Mouse (Mus musculus) heart, adult 9 months (tissue): ENCODE results near the gene Ugt1a7c.

Experiments
- DNase-seq, 2 experiments: peaks; one replicate each; pipeline ENCODE4 v3.0.0; 2022; ENCODE audit warnings: low spot score in 2 of 2

The Ugt1a7c gene

DNA sequence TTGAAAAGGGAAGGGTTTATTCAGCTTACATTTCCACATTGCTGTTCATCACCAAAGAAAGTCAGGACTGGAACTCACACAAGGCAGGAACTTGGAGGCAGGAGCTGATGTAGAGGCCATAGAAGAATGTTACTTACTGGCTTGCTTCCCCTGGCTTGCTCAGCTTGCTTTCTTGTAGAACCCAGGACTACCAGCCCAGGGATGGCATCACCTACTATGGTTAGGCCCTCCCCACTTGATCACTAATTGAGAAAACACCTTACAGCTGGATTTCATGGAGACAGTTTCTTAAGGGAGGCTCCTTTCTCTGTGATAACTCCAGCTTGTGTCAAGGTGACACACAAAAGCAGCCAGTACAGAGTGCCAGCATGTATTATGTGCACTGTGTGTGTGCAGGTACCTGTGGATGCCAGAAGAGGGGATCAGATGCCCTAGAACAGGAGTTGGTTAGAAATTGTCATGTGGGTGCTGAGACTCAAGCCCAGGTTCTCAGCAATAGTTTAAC, 128.2 kb downstream of the Ugt1a7c start:
- peak; percentile 11 to 14 for DNase-seq

DNA sequence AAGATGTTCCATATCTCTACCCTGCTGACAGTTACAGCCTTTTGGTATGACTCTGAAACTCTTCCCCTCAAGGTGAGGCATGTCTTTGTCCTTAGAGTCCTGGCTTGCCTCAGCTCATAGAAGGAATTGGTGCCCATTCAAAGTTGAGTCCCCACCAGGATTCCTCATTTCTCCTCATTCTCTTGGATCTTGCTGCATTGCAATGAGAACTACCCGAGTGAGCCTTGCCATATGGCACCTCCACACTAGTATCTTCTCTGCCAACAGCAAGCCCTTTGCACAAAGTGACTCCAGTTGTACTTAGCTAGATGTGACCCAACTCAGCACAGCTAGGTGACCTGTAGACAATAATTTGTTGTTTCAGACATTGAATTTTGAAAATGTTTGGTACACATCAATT, 128.7 kb downstream of the Ugt1a7c start:
- peak; percentile 8 to 17 for DNase-seq

DNA sequence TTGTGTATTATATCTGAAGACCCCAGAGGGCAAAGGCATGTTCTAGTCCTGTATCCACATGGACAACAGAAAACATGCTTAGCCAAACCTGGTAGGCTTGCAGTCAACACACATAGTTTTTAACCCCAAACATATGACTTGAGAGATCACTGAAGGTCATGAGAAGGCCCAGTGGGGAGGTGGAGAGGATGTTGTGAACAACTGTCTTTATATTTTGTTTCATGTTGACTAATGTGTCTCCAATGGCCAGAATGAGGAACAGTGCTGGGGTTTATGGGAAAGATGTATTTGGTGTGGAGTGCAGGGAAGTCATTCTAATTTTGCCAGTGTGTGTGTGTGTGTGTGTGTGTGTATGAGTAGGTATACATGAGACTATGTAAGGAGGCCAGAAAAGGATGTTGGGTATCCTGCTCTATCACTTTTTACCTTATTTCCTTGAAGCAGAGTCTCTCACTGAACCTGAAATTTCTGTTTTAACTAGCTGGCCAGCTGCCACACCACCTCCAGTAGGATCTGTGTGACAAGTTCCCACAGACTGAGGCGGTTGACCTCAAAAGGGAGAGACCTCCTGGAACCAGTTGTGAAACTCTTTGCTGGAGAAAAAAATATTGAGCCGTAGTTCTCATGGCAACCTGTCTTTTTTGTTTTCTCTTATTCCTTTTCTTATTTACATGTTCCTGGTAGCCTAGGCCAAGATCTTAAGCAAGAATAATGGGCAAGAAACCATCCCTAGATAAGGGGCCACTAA, 129.3 kb downstream of the Ugt1a7c start:
- peak; percentile 46 to 48 for DNase-seq

DNA sequence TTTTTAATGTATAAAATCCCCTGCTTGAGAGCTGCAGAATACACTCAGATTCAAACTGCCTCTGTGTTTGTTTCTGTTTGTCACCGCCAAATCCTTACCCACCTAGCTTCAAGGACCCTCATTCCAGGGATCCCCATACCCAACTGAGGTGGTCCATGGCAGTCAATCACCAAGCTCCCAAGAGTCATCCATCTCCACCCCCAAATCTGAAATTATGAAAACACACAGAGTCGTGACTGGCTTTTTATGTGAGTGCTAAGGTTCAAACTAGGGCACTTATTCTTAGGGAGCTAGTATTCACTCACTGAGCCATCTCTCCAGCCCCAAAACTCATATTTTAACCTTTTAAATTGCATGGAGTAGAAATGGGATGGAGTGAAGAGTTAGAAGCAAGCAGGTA, 130.4 kb downstream of the Ugt1a7c start:
- DNase-seq = peak; percentile 10 to 13

DNA sequence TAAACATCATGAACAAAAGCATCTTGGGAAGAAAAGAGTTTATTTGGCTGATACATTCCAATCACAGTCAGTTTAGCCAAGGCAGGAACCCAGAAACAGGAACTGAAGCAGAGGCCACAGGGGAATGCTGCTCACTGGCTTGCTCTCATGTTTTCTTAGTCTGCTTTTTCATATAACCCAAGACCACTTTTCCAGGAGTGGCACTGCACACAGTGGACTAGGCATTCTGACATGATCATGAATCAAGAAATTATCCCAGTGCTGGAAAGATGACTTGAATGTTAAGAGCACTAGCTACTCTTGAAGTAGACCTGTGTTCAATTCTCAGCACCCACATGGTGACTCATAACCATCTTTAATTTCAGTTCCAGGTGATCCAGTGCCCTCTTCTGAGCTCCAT, 130.9 kb downstream of the Ugt1a7c start:
- DNase-seq = peak in 1 of 2 experiments; percentile 14

DNA sequence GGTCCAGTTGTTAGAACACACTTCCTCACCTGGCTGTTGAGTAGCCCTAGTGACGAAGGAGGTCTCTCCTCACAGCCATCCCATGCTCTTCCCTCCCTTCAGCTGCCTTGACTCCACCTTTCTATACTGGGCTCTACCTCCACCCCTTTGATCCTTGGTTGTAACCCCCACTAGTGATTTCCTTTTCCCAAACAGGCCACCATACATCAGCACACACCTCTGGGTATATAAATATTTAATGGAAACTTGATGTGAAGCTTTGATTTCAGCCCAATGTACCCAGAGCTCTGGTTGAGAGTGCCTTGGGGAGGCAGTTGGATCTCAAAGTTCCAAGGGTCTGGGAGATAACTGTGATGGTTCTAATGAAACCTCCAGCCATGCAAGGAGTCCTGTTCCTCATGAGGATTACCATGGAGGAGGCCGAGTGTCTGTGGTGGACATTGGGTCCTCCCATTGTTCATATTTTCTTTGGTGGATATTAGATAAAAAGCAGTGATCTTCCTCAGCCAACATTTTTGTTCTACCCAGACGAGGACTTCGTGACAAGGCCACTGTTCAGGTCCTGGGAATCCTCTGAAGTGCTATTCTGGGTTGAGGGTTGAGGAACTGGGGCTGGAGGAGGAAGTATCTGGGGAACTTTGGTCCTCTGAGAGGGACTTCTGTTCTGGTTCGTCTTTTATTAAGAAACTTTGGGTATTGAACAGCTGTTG, 132.0 kb downstream of the Ugt1a7c start, which contains the start of gene Mroh2a:
Mroh2a (plus strand) TSS at position 317 of the 710 bp plus-strand sequence.
- peak; percentile 47 to 73 for DNase-seq

DNA sequence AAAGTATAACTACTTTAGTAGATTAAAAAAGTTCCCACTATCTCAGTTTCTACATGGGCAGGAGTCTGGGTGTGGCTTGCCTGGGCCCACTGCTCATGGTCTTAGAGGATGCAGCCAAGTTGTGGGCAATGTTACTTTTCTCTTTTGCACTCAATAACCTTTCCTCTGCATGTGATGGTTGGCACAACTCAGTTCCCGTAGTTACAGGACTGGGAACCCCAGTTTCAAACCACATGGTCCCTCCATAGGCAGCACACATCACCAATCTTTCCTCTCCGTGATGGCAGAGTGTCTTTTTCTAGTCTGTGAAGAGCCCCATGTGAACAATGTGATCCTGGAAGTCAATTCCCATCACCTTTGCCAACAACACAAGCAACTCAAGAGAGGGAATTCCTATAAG, 132.6 kb downstream of the Ugt1a7c start:
- peak in 1 of 2 experiments; percentile 18 for DNase-seq

DNA sequence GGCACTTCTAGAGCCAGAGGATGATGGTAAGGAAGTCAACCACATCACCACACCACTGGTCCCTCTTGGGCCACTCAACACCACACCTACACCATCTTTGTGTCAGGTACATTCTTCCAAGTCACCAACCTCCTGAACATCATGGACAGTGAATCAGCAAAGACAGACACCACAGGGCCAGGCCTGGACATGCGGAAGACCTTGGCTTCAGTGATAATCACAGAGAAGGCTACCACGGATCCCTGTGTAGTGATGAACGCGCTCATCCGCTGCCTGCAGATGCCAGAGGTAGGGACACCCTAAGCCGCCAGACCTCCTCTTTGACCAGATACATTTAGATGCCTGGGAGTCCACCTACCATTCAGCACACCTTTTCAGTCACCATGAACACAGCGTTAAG, 133.3 kb downstream of the Ugt1a7c start:
- DNase-seq = no peak

DNA sequence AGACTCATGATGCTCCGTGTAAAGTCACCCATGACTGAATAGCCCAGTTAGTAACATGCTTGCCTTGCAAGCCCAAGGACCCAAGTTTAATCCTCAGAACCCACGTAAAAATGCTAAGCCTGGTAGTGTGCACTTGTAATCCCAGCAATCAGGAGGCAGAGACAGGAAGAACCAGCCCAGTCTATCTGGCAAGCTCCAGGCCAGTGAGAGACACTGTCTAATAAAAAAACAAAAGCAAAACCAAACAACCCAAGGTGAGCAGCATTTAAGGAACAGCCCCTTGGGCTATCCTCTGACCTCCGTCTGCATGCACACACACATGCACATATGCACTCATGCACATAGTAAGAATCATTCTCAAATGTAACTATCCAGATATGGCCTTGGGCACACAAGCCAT, 134.7 kb downstream of the Ugt1a7c start:
- no peak for DNase-seq

DNA sequence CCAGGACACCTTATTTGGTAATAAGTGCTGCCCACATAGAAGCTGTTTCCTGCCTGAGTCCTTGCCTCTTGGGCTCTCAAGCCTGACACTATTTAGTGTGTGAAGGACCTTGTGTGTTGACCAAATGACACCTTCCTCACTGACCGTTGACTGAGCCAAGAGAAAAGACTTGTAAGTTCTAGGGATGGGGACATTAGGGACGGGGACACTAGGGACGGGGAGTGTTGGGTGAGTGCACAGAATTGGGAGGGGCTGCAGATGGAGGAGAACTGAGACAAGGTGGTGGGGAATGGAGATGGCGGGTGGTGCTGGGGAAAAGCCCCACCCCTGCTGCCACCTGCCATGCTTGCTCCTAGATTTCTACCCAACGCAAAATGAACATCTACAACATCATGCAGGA, 135.1 kb downstream of the Ugt1a7c start:
- DNase-seq = no peak

DNA sequence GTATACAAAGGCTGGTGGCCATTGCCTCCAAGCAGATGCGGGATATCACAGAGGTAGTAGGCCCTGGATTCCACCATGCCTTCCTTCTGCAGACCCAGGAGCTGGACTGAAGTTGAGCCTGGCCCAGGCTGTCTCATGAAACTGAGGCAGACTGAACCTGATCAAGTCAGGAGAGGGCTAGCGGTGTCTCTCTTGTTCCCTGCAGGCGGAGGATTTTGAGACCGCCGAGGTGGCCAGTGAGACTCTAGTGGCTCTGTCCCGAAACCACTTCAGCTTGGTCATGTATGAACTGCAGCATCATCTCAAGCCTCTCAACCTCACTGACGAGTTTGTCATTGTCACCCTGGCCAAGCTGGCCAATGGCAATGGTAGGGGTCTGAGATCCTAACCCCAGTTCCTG, 135.6 kb downstream of the Ugt1a7c start:
- no peak for DNase-seq

DNA sequence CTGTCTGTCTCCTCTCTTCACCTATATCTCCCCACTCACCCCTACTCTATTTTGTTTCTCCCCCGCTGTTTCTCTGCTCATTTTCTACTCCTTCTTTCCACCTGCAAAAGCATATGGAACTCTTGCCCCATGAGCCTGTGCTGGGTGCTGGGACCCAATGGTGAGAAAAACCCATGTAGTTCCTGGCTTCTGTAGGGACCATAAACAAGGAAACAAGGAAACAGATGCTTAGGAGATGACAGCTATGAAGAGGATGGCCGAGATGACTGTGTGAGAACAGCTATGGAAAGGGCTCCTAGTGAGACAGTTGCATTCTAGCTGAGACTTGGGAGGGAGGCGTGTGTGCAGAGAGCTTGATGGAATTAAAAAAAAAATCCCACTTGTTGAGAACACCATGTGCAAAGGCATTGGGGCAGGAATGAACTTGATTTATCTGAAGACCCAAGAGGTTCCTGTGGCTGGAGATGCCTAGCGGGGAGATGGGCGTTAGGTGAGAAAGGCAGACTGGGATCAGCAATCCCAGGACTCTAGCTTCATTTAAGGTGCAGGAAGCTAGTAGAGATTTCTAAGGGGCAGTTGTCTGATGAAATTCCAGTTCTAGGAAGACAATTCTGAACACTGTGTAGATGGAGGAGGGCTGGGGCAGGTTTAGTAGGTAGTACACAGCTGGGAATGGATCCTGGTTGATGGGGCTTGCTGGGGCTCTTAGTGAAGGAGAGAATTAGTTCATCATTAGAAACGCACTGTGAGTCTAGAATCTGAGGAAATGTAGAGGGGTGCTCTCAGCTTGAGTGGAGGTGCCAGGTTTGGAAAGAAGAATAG, 136.3 kb downstream of the Ugt1a7c start:
- no peak for DNase-seq

DNA sequence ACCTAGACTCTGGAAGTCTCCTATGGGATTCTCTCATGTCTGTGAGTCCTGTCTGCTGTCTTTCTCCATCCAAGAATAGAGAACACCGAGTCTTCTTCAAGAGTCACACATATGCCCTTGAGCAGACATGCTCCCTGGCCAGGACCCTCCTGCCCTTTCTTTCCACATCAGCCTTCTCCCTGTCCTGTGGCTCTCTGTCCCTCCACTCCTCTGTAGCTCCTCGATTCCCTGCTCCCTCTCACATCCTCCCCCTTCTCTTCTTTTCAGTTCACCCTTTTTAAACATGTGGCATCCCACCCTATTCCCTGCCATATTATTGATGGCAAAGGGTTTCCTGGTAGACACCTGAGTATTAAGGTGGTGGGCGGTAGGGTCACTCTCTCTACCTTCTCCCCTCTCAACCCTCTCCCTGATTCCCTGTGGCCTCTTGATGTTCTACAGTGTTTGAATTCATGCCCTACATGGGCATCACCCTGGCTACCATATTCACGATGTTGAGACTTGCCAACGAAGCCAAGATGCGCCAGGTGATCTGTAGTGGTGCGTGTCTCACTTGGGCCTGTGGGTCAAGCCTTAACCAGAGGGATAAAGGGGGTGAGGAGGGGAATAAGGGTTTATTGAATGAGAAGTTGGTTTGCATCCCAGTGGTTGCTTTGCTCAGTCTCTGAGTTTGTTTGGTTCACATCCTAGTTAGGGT, 137.1 kb downstream of the Ugt1a7c start:
- DNase-seq = no peak

DNA sequence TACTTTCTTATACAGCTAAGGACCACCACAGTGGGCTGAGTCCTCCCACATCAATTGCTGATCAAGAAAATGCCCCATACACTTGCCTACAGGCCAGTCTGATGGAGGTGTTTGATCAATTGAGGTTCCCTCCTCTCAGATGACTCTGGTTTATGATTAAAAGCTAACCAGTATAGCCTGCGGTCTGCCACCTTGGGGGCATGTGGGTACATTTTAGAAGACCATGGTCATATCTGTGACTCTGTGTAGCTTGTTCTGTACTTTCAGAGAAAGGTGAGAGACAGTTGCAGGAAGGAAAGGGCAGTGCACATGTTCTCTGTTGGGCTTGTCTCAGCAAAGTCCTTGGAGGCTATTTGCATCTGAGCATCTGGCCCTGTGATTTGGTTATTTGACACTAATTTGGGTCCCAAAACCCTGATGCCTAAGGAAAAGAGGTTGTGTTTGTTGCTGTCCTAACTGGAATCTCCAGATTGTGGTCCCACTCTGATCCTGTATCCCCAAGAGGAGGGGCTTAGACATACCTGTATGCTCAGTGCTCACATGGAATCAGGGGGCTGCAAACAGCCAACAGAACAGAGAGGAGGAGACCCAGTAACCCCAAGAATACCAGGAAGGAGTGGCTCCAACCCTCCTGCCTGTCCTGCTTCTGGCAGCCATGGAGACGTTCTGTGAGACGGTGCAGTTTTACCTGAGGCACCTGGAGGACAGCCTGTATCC, 138.0 kb downstream of the Ugt1a7c start:
- no peak for DNase-seq

DNA sequence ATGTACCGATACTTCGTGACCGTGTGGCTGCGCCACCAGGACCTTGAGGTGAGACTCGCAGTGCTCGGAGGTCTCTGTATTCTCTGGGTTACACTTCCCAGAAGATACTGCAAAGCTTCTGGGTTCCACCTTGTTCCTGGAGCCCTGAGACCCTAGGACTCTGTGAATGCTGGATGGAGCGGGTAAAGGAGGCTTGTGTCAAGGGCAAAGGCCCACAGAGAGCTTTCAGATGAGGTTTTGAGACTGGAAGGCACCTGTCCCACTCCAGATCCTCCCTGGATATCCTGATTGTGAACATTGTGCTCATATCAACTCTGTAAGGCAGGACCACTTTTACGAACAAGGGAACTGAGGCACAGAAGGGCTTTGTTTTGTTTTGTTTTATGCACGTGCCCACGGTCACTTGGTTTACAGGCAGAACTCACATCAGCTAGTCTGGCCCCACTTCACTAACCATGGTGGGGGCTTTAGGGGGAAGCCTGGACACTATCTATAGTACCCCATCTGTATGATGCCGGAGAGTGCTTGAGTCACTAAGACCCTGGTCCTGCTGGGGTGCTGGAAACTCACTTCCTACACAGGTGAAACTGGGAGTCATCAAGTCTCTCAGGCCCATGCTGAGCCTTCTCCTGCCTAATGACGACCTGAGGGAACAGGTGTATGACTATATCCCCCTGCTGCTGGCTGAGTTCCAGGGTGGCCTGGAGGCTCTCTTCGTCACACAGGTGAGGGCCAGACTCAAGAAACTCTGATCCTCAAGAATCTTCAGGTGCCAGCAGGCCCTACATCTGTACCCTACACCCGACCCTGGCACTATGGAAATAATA, 138.8 kb downstream of the Ugt1a7c start:
- DNase-seq = no peak

DNA sequence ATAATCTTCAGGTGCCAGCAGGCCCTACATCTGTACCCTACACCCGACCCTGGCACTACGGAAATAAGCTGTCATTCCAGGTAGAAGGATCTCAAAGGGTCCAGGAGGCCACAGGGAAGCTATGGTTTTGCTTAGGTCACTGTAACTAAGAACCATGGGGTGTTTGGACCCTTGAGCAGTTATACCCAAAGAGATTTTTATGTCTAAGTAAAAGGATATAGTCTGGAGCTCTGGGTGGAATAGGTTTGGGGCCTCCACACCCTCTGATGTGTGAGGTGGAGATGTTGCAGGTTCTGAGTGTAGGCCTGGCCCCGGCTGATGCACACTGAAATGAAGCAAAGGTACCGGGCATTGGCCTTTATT, 139.4 kb downstream of the Ugt1a7c start:
- DNase-seq = no peak

DNA sequence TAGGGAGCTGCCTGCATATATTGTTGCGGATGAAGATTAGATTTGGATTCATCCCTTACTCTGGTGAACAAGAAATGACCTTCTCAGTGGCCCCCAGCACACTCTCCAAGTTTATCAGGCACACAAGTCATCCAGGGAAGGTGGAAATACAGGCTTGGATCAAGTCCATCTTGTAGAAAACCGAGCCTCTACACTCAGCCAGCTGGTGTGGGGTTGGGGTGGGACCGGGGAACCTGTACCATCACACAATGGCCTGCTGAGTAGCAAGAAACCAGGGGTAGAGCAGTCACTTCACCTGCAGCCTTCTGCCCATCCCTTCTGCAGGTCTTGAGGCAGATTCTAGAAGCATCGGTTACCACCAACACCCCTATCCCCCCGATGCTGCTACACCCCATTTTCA, 139.8 kb downstream of the Ugt1a7c start:
- DNase-seq = no peak

DNA sequence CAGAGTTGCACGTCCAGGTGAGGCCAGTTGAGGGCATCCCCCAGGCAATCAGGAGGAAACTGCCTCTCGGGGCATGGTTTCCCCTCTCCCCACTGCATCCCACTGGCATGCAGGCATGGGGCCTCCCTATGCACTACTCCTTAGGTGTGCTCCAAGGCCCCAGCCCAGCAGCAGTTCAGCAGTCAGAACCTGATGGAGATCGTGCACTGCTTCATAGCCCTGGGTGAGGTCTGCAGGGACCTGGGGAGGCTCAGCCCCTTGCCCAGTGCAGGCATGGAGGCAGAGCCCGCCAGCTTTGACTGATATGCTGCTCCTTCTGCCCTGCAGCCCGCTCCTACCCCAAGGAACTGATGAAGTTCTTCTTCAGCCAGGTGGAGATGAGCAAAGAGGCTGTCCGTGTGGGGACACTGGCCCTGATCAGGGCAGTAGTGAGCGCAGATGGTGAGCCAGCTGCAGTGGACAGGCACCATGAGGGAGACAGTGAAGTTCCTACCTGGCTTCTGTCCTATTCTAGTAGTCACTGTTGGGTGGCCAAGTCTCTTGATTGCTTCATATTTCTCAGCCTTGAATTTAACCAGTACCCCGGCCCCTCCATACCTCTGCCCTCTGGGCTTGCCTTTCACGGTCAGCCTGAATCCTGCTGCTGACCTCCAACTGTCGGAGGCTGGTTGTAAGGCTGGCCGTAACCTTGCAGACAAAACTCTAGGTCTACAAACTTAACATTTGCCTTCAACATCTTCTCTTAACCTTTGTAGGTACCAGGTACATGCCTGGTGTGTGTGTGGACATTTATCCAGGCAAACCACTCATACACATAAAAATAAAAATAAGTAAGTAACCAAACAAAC, 140.4 kb downstream of the Ugt1a7c start:
- DNase-seq = no peak

DNA sequence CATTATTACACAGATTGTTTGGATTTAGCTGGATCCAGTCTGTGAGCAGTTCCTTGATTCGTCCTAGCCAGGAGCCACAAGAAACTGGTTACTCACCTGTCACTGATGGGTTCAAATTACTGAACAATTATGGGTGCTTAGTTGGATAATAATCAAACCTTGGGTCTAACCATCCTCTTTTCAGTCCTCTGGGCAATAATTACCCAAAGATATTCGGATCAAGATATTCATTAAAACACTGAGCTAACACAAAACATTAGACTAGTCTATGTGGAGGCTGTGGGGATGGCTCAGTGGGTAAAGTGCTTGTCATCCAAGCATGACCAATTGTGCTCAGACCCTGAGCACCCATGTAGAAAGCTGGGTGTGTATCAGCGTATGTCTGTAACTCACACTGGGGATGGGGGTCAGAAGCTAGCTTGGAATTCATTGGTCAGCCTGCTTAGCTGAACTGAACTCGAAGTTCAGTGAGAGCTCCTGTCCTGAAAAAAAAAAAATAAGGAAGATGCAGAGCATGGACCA, 141.1 kb downstream of the Ugt1a7c start:
- DNase-seq = no peak
